Mouse (Mus musculus) ovary, adult 18-20 months (tissue): Measurements from ENCODE around the gene Slc44a5.
"Not testable (repeated sequence)": the region's sequence is repeated elsewhere in the genome, so short reads cannot be mapped to it uniquely, and the experiment has no call there.

Source experiments
- DNase-seq: peaks from one replicate; pipeline ENCODE4 v3.0.0; 2022; ENCODE audit warnings: low spot score, mixed read lengths

The Slc44a5 gene

GRCm38 (mm10) chr3:153969451-153969850, 3.8 kb upstream of the Slc44a5 start:
- DNase-seq: no peak

GRCm38 (mm10) chr3:153973949-153974760, 919 bp downstream of the Slc44a5 start:
- no peak for DNase-seq

- no peak for DNase-seq
Measured at GRCm38 (mm10) chr3:153975060-153975459, 1.8 kb downstream of the Slc44a5 start.

GRCm38 (mm10) chr3:153975791-153976190, 2.6 kb downstream of the Slc44a5 start:
- DNase-seq: no peak

GRCm38 (mm10) chr3:153980611-153981010, 7.4 kb downstream of the Slc44a5 start:
- DNase-seq: no peak

- DNase-seq: no peak
Measured at GRCm38 (mm10) chr3:153984428-153985340, 11.4 kb downstream of the Slc44a5 start.

- DNase-seq: no peak
Measured at GRCm38 (mm10) chr3:153999797-154000528, 26.7 kb downstream of the Slc44a5 start.

- DNase-seq: no peak
Measured at GRCm38 (mm10) chr3:154001348-154001747, 28.1 kb downstream of the Slc44a5 start.

- no peak for DNase-seq
Measured at GRCm38 (mm10) chr3:154046876-154047275, 73.6 kb downstream of the Slc44a5 start.

- no peak for DNase-seq
Measured at GRCm38 (mm10) chr3:154053331-154053730, 80.1 kb downstream of the Slc44a5 start.

- no peak for DNase-seq
Measured at GRCm38 (mm10) chr3:154057464-154057863, 84.2 kb downstream of the Slc44a5 start.

- DNase-seq: no peak
Measured at GRCm38 (mm10) chr3:154058200-154058599, 85.0 kb downstream of the Slc44a5 start.

GRCm38 (mm10) chr3:154071989-154072388, 98.8 kb downstream of the Slc44a5 start:
- DNase-seq: not testable (repeated sequence)

GRCm38 (mm10) chr3:154075749-154076148, 102.5 kb downstream of the Slc44a5 start:
- DNase-seq: no peak

GRCm38 (mm10) chr3:154081687-154082086, 108.5 kb downstream of the Slc44a5 start:
- no peak for DNase-seq

- DNase-seq: no peak
Measured at GRCm38 (mm10) chr3:154082241-154082640, 109.0 kb downstream of the Slc44a5 start.

- DNase-seq: no peak
Measured at GRCm38 (mm10) chr3:154082961-154083360, 109.7 kb downstream of the Slc44a5 start.

- no peak for DNase-seq
Measured at GRCm38 (mm10) chr3:154089996-154090395, 116.8 kb downstream of the Slc44a5 start.

GRCm38 (mm10) chr3:154091468-154092338, 118.5 kb downstream of the Slc44a5 start:
- DNase-seq: no peak

- no peak for DNase-seq
Measured at GRCm38 (mm10) chr3:154092466-154092865, 119.2 kb downstream of the Slc44a5 start.

- no peak for DNase-seq
Measured at GRCm38 (mm10) chr3:154093745-154094322, 120.6 kb downstream of the Slc44a5 start.
